Mouse (Mus musculus) heart, embryonic 11.5 days (tissue): ENCODE data around the gene Zdhhc13. TPM values are rescaled to one million over a fixed set of nuclear protein-coding genes. Genes with fewer than 3 reads are reported as not detected.

ENCODE experiments used
- ATAC-seq: fragments of 200-750 bp; cut with Nextera tagmentation; replicated peaks from 2 replicates; pipeline ENCODE4 v1.8.0; 2017; ENCODE audit warnings: moderate library complexity; ENCODE audit not compliant: insufficient number of reproducible peaks, low FRiP score, low TSS enrichment
- H3K27ac ChIP-seq: fragments of 300-500 bp; sonication (generic); 2 replicates; pipeline ENCODE4 v1.5.1; 2014; ENCODE audit warnings: mild to moderate bottlenecking, low read depth, low read length
- H3K27me3 ChIP-seq: fragments of 300-500 bp; sonication (generic); 2 replicates; pipeline ENCODE4 v1.6.1; 2014; ENCODE audit warnings: mild to moderate bottlenecking, low read length, mixed read lengths; ENCODE audit not compliant: control insufficient read depth, insufficient read depth
- H3K36me3 ChIP-seq: fragments of 300-500 bp; sonication (generic); 2 replicates; pipeline ENCODE4 v1.6.1; 2014; ENCODE audit warnings: mild to moderate bottlenecking, low read length, moderate library complexity, mixed read lengths; ENCODE audit not compliant: control insufficient read depth, insufficient read depth
- H3K4me1 ChIP-seq: fragments of 300-500 bp; sonication (generic); 2 replicates; pipeline ENCODE4 v1.6.1; 2014; ENCODE audit warnings: low read length; ENCODE audit not compliant: control insufficient read depth, insufficient read depth
- H3K4me2 ChIP-seq: fragments of 300-500 bp; sonication (generic); 2 replicates; pipeline ENCODE4 v1.6.1; 2014; ENCODE audit warnings: mild to moderate bottlenecking, moderate library complexity
- H3K4me3 ChIP-seq: fragments of 300-500 bp; sonication (generic); 2 replicates; pipeline ENCODE4 v1.5.1; 2014; ENCODE audit warnings: low read depth, low read length
- H3K9ac ChIP-seq: fragments of 300-500 bp; sonication (generic); 2 replicates; pipeline ENCODE4 v1.6.1; 2014; ENCODE audit warnings: mild to moderate bottlenecking, low read depth, low read length, moderate library complexity
- H3K9me3 ChIP-seq: fragments of 300-500 bp; sonication (generic); replicated peaks from 2 replicates; pipeline ENCODE4 v1.6.1; 2016; ENCODE audit warnings: low read length; ENCODE audit not compliant: control insufficient read depth
- WGBS: fragments of 180-500 bp; shearing (Covaris S2); extraction: QIAGEN DNeasy Blood & Tissue Kit; methylation state at CpG from one replicate; pipeline ENCODE4 v1.1.7; 2014; ENCODE audit not compliant: insufficient replicate concordance; 5-methylcytosine and 5-hydroxymethylcytosine counted together
- polyA plus RNA-seq: library from polyadenylated mRNA; unstranded; fragments of >200 nt; fragmentation: Nextera tagmentation; extraction: Ambion mirVana; gene quantifications from 2 replicates; pipeline ENCODE4 v1.2.1, GENCODE M21; 2014

Zdhhc13 gene
- polyA plus RNA-seq, 1 experiment from 2014 or later: 36.1 TPM

GRCm38 (mm10) chr7:48829177-48829910 is 40.5 kb downstream of the Zdhhc13 start:
- Histone ChIP-seq H3K27me3 (no peaks in the 10 kb centered on the region), H3K9me3 (no peaks in the 10 kb centered on the region), H3K4me2 (no peak overlapping the region), H3K27ac (peak overlapping the region; percentile 47), H3K4me1 (peaks cover 48% of the 10 kb centered on the region), H3K36me3 (peaks cover 9% of the 10 kb centered on the region; the same call in 1 of the 2 replicates), H3K9ac (no peak overlapping the region), H3K4me3 (no peak overlapping the region)
- WGBS: 46% methylated on average over 5 of the region's 5 CpGs
- no peak for ATAC-seq

DNA sequence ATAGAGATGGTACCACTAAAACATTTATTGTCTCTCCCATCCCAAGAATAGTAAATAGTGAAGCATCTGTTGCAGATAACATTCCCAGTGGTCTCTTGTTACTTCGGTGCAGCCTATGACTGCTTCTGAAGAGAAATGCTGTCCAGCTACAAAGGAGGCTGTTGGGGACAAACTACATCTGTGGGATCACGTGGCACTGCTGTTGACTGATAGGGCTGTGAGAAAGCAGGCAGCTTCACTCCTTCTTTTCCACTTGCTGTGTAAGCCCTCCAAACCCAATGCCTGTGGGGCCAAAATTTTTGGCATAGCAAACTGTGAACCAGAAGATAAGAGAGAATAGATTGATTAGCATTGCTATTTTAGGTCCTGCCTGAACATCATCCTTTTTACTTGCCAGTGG is 41.6 kb downstream of the Zdhhc13 start:
- WGBS: 11% methylated on average over 2 of the region's 2 CpGs
- Histone ChIP-seq H3K9ac (no peak overlapping the region), H3K9me3 (no peaks in the 10 kb centered on the region), H3K4me3 (no peak overlapping the region), H3K4me1 (peaks cover 48% of the 10 kb centered on the region), H3K27ac (peak overlapping the region; percentile 62; the same call in 1 of the 2 replicates), H3K36me3 (peaks cover 9% of the 10 kb centered on the region; the same call in 1 of the 2 replicates), H3K4me2 (no peak overlapping the region), H3K27me3 (no peaks in the 10 kb centered on the region)
- ATAC-seq: peak; percentile 68; the same call in 1 of the 2 replicates

DNA sequence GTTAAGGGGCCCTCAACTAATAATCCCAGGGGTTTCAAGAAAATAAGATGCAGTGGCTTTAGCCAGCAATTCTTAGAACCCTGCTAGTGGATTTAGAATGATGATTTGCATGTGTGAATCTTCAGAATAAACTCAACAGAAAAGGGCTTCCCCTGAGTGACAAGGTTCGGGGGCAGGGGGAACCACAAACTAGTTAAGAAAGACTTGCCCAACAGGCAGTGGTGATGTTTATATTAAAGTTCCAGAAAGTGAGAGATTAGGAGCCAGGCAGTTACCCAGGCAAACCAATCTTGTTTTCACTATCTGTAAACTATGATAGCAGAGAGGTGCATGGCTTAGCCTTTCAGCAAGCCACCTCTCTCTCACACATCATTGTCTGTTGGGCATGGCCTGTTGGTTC is 43.9 kb downstream of the Zdhhc13 start:
- Histone ChIP-seq H3K27ac (peak overlapping the region; percentile 66), H3K4me3 (no peak overlapping the region), H3K9ac (no peak overlapping the region), H3K36me3 (peaks cover under 1% of the 10 kb centered on the region; the same call in 1 of the 2 replicates), H3K27me3 (no peaks in the 10 kb centered on the region), H3K9me3 (no peaks in the 10 kb centered on the region), H3K4me1 (peaks cover 41% of the 10 kb centered on the region), H3K4me2 (no peak overlapping the region)
- 46% methylated on average over 1 of the region's 1 CpGs for WGBS
- ATAC-seq: no peak

DNA sequence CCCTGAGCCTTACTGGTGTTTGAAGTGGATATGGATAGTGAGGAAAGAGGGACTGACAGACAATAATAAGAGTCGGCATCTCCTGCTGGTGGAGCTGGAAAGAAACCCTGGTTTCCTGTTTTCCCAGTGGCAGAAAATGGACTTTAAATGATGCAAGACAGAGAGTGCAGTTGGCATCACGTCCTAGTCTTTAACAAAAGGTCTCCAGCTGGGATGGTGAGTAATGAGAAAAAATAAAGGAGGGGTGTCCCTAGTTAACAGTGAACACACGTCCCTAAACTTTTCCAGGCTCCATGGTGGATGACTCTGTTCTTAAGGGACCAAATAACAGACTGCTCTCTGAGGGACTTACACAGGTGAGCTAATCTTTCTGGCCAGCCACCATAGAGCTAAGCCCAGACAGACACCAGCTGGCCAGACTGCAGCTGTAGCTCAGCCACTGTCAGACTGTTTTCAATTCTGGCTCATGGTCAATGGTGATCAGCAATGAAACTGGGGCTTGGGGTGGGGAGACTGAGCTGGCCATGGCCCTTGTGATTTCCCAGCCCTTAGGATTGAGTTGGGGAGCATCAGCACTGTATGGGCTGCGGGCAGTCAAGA is 45.7 kb downstream of the Zdhhc13 start:
- Histone ChIP-seq H3K9ac (0 out of 2 replicates have a peak overlapping the region, but pooled peaks have one; percentile 39), H3K27me3 (no peaks in the 10 kb centered on the region), H3K4me3 (no peak overlapping the region), H3K36me3 (no peaks in the 10 kb centered on the region; the same call in 1 of the 2 replicates), H3K9me3 (no peaks in the 10 kb centered on the region), H3K27ac (peak overlapping the region; percentile 41; the same call in 1 of the 2 replicates), H3K4me1 (peaks cover 46% of the 10 kb centered on the region), H3K4me2 (no peak overlapping the region)
- no peak for ATAC-seq
- 64% methylated on average over 4 of the region's 4 CpGs for WGBS

DNA sequence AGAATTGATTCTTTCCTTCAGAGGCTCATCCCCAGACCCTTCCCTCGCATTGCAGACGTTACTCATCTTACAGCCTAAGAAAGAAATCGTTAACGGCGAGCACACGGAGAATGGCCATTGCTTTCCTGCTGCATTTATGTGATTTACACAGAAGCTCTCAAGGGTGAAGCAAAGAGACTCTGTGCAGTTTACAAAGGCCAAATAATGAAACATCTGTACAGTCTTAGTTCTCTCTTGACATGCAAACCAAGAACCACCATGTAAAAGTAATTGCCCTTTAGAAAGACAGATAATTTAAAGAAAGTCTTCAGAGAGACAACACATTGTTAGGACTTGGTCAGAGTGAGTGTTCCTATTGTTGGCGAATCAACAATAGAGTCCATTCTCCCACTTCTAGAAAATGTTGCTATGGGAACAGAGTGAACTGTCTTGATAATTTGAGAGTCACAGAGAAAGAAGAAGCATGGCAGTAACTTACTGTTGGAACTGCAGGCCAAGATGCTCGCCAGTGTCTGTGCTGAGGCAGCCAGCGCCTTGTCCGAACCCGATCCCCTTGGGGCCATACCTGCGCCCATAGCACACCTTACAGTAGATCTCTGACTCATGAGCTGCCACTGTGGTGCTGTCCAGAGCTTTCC is 46.3 kb downstream of the Zdhhc13 start:
- H3K4me2 ChIP-seq: no peak overlapping the region
- H3K4me1 ChIP-seq: peaks cover 50% of the 10 kb centered on the region
- H3K27ac ChIP-seq: peak overlapping the region; percentile 41; the same call in 1 of the 2 replicates
- H3K9ac ChIP-seq: 0 out of 2 replicates have a peak overlapping the region, but pooled peaks have one; percentile 39
- no peaks in the 10 kb centered on the region for H3K9me3 ChIP-seq
- H3K4me3 ChIP-seq: no peak overlapping the region
- H3K27me3 ChIP-seq: no peaks in the 10 kb centered on the region
- no peak for ATAC-seq
- no peaks in the 10 kb centered on the region; the same call in 1 of the 2 replicates for H3K36me3 ChIP-seq
- WGBS: 87% methylated on average over 12 of the region's 12 CpGs

- Histone ChIP-seq H3K4me2 (no peak overlapping the region), H3K9me3 (no peaks in the 10 kb centered on the region), H3K4me1 (peaks cover 42% of the 10 kb centered on the region), H3K9ac (no peak overlapping the region), H3K4me3 (no peak overlapping the region), H3K27me3 (no peaks in the 10 kb centered on the region), H3K36me3 (no peaks in the 10 kb centered on the region; the same call in 1 of the 2 replicates), H3K27ac (no peak overlapping the region)
- WGBS: 46% methylated on average over 6 of the region's 6 CpGs
- no peak for ATAC-seq
These were observed 48.1 kb downstream of the Zdhhc13 start for GRCm38 (mm10) chr7:48836949-48837348.

GRCm38 (mm10) chr7:48838434-48838833 is 49.6 kb downstream of the Zdhhc13 start:
- Histone ChIP-seq H3K27me3 (no peaks in the 10 kb centered on the region), H3K9me3 (no peaks in the 10 kb centered on the region), H3K27ac (no peak overlapping the region), H3K36me3 (no peaks in the 10 kb centered on the region), H3K4me1 (peaks cover 34% of the 10 kb centered on the region), H3K9ac (no peak overlapping the region), H3K4me3 (no peak overlapping the region), H3K4me2 (no peak overlapping the region)
- WGBS: 59% methylated on average over 2 of the region's 2 CpGs
- ATAC-seq: no peak

- Histone ChIP-seq H3K27me3 (no peaks in the 10 kb centered on the region), H3K4me2 (peak overlapping the region; percentile 27; the same call in 1 of the 2 replicates), H3K9me3 (no peaks in the 10 kb centered on the region), H3K4me1 (peaks cover 36% of the 10 kb centered on the region), H3K9ac (no peak overlapping the region), H3K36me3 (no peaks in the 10 kb centered on the region), H3K4me3 (no peak overlapping the region), H3K27ac (peak overlapping the region; percentile 82)
- ATAC-seq: peak; percentile 39; the same call in 1 of the 2 replicates
- WGBS: 55% methylated on average over 2 of the region's 2 CpGs
These were observed 51.7 kb downstream of the Zdhhc13 start for GRCm38 (mm10) chr7:48840545-48840944.
